Mouse (Mus musculus): ENCODE measurements around the gene Gm11037.

GRCm38 (mm10) chr2:131175286-131175944, 42.1 kb downstream of the Gm11037 start:
- no peak for TF ChIP-seq CTCF (IDR thresholded peaks at IDR 0.05; ENCODE audit: control insufficient read depth, insufficient read depth, insufficient replicate concordance, low read depth, low read length)
- no peak for TF ChIP-seq POLR2A (IDR thresholded peaks at IDR 0.05; ENCODE audit: control insufficient read depth, low read depth, low read length)

All from testis, adult 2 months (tissue).